Mouse (Mus musculus): ENCODE results near the gene Sgta.

Sgta gene

DNA sequence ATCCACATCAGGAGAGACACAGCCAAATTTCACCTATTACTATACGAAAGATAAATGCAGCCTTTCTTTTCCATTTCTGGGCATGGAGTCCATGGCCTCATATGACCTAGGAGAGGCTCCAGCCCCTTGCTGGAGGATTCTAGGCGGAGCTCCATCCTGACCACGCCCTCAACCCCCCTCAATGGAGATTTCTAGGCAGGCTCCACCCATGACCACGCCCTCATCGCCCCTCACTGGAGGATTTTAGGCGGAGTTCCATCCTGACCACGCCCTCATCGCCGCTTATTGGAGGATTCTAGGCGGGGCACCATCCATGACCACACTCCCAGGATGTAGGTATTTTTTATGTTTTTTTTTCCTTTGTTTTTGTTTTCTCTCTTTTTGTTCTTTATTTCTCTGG lies 41.7 kb downstream of the Sgta start:
- DNase-seq, result no peak

DNA sequence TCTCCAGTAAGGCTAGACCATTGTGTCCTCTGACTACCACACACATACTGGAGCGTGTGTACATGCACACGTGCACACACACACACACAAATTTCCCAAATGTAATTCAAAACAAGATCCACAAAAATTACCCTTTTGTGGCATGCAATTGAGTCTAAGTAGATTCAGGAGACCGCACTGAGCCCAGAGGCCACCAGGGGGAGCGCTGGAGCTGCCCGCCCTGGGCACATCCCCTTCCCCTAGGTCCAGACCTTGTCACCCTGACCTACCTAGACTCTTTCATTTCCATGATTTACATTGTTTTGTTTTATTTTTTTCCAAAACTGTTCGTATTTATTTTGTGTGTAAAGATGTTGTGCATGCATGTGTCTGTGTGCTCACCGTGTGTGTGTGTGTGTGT lies 43.3 kb downstream of the Sgta start:
- peak; percentile 37 to 44 for DNase-seq

DNA sequence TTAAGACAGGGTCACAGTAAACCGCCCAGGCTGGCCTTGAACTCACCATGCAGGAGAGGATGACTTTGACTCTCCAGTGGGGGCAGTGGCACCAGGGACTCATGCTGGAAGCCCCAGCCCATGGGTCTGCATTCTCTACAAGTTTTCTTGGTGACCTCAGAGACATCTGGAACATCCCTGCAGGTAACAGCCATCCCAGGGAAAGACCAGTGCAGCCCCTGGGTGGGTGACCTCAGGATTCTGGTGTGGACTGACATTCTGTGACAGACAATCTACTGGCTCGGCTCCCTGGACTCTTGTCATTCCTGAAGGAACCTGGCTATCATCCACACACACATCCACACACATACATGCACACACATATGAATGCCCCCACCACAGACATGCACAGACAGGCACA lies 44.3 kb downstream of the Sgta start:
- DNase-seq, result no peak

DNA sequence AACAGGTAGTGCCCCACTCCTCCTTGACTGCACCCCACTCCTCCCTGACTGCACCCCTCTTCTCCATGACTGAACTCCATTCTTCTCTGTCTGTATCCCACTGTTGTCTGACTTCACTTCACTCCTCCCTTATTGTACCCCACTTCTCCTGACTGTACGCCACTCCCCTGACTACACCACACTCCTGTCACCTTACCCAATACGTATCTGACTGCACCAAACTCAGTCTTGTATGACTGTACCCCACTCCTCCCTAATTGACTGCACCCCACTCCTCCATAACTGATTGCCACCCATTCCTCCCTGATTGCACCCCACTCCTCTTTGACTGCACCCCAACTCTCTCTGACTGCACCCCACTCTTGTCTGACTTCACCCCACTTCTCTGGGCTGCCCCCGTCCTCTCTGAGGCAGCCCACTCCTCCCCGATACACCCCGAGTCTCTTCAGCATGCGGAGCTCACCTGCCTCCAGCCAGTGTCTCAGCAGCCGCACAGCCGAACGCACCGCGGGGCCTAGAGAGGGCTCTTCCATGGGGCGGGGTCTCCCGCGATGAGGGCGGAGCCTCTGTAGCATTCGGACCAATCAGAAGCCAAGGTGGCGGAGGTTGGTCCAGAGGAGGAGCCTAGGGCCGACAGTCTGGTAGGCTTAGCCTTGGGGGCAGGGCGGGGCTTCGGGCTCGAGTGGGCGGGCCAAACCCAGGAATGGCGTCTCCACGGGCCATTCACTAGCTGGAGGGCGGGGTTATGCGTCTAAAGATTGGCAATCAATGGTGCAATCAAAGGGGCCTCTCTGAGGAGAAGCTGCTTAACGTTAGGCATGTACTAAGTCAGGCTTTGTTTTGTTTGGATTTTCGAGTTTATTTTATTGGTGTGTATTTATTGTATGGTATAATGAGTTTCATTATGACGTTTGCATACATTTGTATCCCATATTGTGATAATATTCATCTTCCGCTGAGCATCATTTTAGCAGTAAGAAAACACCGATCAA lies 45.3 kb downstream of the Sgta start, which contains the start of gene Gng7:
Gene Gng7 (minus strand): TSS at position 553 of the 992 bp plus-strand sequence.
- DNase-seq, result peak; percentile 96 to 97

GRCm38 (mm10) chr10:81010851-81011250 lies 49.1 kb downstream of the Sgta start:
- DNase-seq, result no peak

DNA sequence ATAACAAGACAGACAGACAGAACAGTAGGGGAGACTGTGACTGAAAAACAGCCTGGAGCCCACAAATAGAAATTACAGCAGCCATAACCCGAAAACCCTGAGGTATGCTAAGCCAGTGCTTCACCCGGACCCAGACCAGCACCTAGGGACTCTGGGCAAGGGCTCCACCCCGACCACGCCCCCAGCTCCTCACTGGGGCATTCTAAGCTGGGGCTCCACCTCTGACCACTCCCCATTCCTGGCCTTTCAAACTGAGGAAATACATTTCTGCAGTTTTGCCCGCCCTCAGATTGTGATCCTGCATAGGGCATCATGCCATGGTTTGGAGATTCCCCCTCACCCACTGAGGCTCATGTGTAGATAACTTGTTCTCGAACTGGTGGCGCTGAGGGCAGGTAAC lies 52.7 kb downstream of the Sgta start:
- DNase-seq, result no peak

- DNase-seq, result no peak
These were observed 53.8 kb downstream of the Sgta start for GRCm38 (mm10) chr10:81006005-81006677.

DNA sequence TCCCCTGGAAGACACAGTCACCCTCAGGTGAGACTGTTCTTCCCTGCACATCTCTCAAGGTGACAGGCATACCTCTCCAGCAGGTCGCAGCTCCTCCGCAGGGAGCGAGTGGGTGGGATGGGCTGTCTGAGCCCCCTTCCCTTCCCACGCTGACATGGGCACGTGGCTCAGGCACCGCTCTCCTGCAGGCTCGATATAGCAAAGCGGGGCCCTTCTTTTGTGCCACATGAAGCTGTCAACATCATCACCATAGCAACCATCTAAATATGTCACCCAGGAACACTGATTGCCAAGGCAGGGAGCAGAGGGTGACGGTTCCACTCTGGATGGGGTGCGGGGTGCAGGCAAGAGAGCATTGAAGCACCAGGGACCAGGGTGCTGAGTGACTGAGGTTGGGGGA lies 58.8 kb downstream of the Sgta start:
- DNase-seq, result no peak

GRCm38 (mm10) chr10:81000197-81001062 lies 59.6 kb downstream of the Sgta start:
- DNase-seq, result no peak

DNA sequence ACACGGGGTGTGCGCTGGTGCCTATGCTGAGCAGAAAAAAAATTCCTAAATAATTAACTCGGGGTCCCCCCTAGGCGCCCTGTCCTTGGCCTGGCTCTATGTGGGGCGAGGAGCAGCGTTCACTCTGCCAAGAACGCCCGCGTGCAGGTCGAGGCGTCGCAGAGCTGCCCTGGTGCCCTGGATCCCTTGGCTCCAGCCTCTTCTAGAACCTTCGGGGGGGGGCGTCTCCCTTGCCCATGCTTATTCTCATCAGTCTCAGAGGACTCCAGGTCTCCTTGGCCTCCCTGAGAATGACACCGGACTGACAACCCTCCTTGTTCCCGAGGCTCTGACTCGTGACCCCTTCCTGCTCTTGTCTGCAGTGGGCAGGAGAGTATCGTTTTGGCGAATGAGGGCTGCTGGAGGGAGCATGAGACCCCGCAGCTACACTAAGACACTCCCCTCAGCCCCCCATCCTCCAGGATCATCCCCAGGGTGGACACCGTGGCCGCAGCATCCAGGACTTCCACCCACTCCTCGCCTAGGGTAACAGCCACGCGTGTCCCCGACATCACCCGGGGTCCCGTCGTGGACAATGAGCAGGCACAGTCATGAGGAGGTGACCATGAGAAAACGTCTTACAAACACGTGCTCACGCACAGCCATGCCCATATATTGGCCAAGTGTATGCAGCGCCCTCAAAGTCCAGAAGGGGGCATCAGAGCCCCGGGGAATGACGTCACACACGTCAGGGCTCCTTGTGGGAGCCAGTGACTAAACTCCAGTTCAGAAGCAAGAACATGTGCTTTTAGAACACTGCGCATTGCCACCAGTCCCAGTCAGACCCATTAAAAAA lies 60.4 kb downstream of the Sgta start:
- DNase-seq, result peak; percentile 85 to 89

- DNase-seq, result peak; percentile 36 to 59
These were observed 61.2 kb downstream of the Sgta start for GRCm38 (mm10) chr10:80998778-80999177.

GRCm38 (mm10) chr10:80998021-80998420 lies 62.0 kb downstream of the Sgta start:
- DNase-seq, result no peak

DNA sequence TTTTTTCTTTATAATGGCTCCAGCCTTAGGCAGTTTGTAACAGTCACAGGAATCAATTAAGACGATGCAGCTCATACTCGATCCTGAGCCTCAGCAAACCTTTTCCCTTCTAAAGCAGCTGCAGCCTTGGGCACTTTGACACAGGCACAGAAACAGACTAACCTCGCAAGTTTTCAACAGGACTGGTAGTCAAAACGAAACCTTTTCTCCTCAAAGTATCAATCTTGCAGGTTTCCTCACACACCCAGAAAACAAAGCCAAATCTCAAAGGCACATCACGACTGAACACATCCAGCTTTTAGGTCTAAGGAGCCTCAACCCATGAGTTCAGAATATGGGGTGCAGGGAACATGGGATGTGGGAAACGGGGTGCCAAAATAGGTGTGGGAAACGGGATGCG lies 62.6 kb downstream of the Sgta start:
- no peak for DNase-seq

DNA sequence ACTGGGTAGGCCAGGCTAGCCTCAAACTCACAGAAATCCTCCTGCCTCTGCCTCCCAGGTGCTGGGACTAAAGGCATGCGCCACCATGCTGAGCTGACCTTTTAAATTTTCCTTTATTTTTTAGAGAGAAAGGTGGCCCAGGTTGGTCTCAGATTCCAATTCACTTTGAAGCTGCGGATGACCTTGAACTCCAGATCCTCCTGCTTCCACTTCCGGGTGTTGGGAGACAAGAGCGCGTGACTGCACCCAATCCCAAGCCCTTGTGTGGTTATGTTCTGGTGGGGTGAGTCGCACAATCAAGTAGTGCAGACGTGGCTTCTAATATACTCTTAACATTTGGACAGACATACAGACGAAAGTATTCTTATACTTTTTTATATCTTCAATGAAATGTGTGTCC lies 63.5 kb downstream of the Sgta start:
- DNase-seq, result no peak

- DNase-seq, result peak; percentile 75 to 77
These were observed 64.8 kb downstream of the Sgta start for GRCm38 (mm10) chr10:80995091-80995632.

DNA sequence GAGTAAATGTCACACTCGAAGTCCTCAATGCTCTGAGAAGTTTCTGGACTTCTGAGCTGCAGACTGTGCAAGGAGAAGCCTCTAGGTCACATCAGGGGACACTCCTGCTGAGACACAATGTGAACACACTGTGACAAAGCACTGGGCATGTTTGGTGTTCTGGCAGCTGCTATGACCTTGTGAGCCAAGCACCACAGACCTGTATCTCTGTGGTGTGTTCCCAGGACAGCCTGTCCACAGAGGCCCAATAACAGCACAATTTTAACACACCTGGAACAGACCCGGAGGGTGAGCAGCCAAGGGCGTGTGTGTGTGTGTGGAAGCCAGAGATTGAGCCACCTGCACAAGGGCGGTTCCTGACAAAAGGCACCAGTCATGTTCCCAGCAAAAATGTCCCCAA lies 65.4 kb downstream of the Sgta start:
- DNase-seq, result no peak

Data from lung, adult 18-20 months (tissue).